Mouse (Mus musculus) ES-E14 (cell line): ENCODE measurements at regions not wholly inside any gene's neighbourhood (a gene's known extent, or its start where the extent isn't known, plus 50 kb on each side); places are given as distances from the start of the nearest gene placed in this dataset.
A peak's percentile ranks its signal among the peaks of the same experiment; 100 is the strongest.

Source experiments
- DNase-seq: peaks from one replicate; pipeline ENCODE4 v3.0.0-alpha.2; 2013; ENCODE audit warnings: low read depth, low spot score
- H3K27ac ChIP-seq: 2 replicates; pipeline ENCODE4 v1.5.1; 2012; ENCODE audit warnings: low read depth, mild to moderate bottlenecking, low read length, moderate library complexity, mixed read lengths; ENCODE audit not compliant: poor library complexity, insufficient read depth, severe bottlenecking
- H3K36me3 ChIP-seq: 2 replicates; pipeline ENCODE4 v1.6.1; 2012; ENCODE audit warnings: mild to moderate bottlenecking, low read length, moderate library complexity, mixed read lengths; ENCODE audit not compliant: control insufficient read depth, poor library complexity, insufficient read depth, severe bottlenecking
- H3K4me1 ChIP-seq, 2 experiments: fragments of 150-350 bp in 1 of 2; sonication (generic) in 1 of 2; 2 replicates each; pipeline ENCODE4 v1.6.1; 2012; ENCODE audit warnings: low read length in 2 of 2, mild to moderate bottlenecking in 1 of 2, mixed read lengths in 1 of 2; ENCODE audit not compliant: control insufficient read depth in 2 of 2, insufficient read depth in 2 of 2, poor library complexity in 1 of 2
- H3K4me3 ChIP-seq, 2 experiments: fragments of 150-350 bp in 1 of 2; sonication (generic) in 1 of 2; 2 replicates each; pipeline ENCODE4 v1.5.1; 2012; ENCODE audit warnings: low read length in 2 of 2, low read depth in 1 of 2, mild to moderate bottlenecking in 1 of 2, mixed read lengths in 1 of 2; ENCODE audit not compliant: insufficient read depth in 1 of 2, poor library complexity in 1 of 2, severe bottlenecking in 1 of 2
- H3K9ac ChIP-seq: 2 replicates; pipeline ENCODE4 v1.6.1; 2012; ENCODE audit warnings: low read depth, mild to moderate bottlenecking, low read length, mixed read lengths; ENCODE audit not compliant: poor library complexity, insufficient read depth, severe bottlenecking
- H3K9me3 ChIP-seq: fragments of 150-350 bp; sonication (generic); 2 replicates; pipeline ENCODE4 v1.6.1; 2012; ENCODE audit warnings: low read depth, mild to moderate bottlenecking, low read length; ENCODE audit not compliant: control insufficient read depth, insufficient read depth
- CHD2 ChIP-seq: IDR thresholded peaks from 2 replicates; pipeline ENCODE4 v1.6.1; 2014; ENCODE audit warnings: mild to moderate bottlenecking, low read depth, low read length, inconsistent platforms
- HCFC1 ChIP-seq: IDR thresholded peaks from 2 replicates; pipeline ENCODE4 v1.6.1; 2012; ENCODE audit warnings: low read length, inconsistent platforms, borderline replicate concordance; ENCODE audit not compliant: insufficient read depth
- MAFK ChIP-seq: IDR thresholded peaks from 2 replicates; pipeline ENCODE4 v1.6.1; 2014; ENCODE audit warnings: mild to moderate bottlenecking, low read depth, low read length, inconsistent platforms; ENCODE audit not compliant: insufficient read depth
- ZC3H11A ChIP-seq: IDR thresholded peaks from 2 replicates; pipeline ENCODE4 v1.6.1; 2012; ENCODE audit warnings: low read depth, mild to moderate bottlenecking, inconsistent platforms, low read length, borderline replicate concordance
- ZNF384 ChIP-seq: IDR thresholded peaks from 2 replicates; pipeline ENCODE4 v1.6.1; 2012; ENCODE audit warnings: low read depth, low read length, inconsistent platforms
- in situ Hi-C, 2 experiments: fragments of 600-800 bp; cut with MboI; formaldehyde crosslinking; loops; one replicate each; pipeline ENCODE4 v1.15.1; 2025; ENCODE audit warnings: low sequenced_read_pairs in 2 of 2, inconsistent platforms in 1 of 2; ENCODE audit not compliant: unreplicated experiment in 2 of 2

DNA sequence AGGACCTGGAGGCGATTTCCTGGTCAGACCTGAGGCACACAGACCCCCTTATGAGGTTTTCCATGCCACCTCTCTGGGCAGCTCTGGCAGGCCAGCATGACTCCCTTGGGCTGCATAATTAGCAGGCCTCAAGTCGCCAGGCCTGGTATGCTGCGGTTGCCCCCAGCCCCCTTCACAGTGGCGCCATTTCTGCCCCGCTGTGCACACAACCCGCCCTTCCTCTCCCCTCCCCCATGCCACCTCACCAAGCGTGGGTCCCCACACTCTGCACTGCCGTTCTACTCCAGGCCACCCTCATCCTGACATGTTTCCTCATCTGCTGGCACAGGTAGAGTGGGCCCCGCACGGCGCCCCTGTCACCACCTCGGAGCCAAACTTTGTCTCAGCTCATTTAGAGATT lies 339.3 kb downstream of the Sox9 start:
- H3K36me3 ChIP-seq, result no peaks in the 10 kb centered on the region
- H3K4me1 ChIP-seq, result peaks cover 0 to 15% of the 10 kb centered on the region in 2 experiments; a peak in 2 of 4 replicates
- in situ Hi-C loops, result no loop called here
- no peaks in the 10 kb centered on the region for H3K9me3 ChIP-seq
- H3K27ac ChIP-seq, result no peak overlapping the region
- TF ChIP-seq CHD2, result no peak
- no peak for TF ChIP-seq ZNF384
- no peak for TF ChIP-seq HCFC1
- TF ChIP-seq MAFK, result no peak
- no peak for TF ChIP-seq ZC3H11A
- DNase-seq, result no peak
- peak overlapping the region; percentile 16 to 26; a peak in 2 of 4 replicates for H3K4me3 ChIP-seq
- H3K9ac ChIP-seq, result no peak overlapping the region

DNA sequence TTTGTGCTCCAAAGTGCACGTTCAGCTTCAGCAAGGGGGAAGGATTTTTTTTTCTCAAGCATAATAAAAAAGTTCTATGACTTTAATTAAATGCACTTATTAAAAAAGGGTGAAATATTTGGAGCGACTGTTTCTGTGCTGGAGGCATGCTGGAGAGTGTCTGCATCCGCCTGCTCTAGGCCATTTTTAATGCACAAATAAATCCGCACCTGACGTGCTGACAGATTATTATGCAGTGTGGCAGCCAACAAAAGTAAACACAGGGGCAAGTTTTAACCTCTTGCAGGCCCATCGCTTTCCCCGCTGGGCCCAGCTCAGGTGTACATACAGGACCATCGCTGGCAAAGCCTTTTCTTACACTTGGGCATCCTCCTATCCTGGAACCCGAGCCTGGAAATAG lies 340.1 kb downstream of the Sox9 start:
- Histone ChIP-seq H3K4me1 (peaks cover 0 to 15% of the 10 kb centered on the region in 2 experiments; a peak in 2 of 4 replicates), H3K4me3 (no peak overlapping the region), H3K36me3 (no peaks in the 10 kb centered on the region), H3K9me3 (no peaks in the 10 kb centered on the region), H3K27ac (no peak overlapping the region), H3K9ac (no peak overlapping the region)
- DNase-seq, result no peak
- in situ Hi-C loops, result no loop called here
- TF ChIP-seq ZNF384, result no peak
- no peak for TF ChIP-seq CHD2
- no peak for TF ChIP-seq MAFK
- TF ChIP-seq HCFC1, result no peak
- TF ChIP-seq ZC3H11A, result no peak

DNA sequence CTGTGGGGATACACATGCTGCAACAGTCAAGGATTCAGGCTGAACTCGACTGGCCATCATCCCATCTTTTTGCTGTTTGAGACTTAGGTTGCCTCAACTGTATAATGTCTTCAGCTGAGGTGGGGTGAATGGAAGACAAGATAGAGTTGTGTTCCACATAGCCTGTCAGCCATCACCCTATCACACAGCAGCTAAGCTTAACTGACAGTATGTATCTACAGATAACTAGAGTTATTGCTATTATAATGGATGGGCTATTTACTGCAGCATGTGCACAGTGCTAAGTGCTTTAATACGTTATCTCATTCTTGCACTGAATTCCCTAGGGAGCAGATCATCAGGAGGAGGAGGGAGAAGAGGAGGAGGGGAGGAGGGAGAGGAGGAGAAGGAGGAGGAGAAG lies 340.9 kb downstream of the Sox9 start:
- Histone ChIP-seq H3K4me1 (peaks cover 0 to 15% of the 10 kb centered on the region in 2 experiments; a peak in 2 of 4 replicates), H3K4me3 (no peak overlapping the region), H3K9ac (no peak overlapping the region), H3K27ac (no peak overlapping the region), H3K36me3 (no peaks in the 10 kb centered on the region), H3K9me3 (no peaks in the 10 kb centered on the region)
- in situ Hi-C loops, result no loop called here
- TF ChIP-seq ZNF384, result no peak
- TF ChIP-seq CHD2, result no peak
- no peak for TF ChIP-seq ZC3H11A
- TF ChIP-seq MAFK, result no peak
- TF ChIP-seq HCFC1, result no peak
- no peak for DNase-seq

DNA sequence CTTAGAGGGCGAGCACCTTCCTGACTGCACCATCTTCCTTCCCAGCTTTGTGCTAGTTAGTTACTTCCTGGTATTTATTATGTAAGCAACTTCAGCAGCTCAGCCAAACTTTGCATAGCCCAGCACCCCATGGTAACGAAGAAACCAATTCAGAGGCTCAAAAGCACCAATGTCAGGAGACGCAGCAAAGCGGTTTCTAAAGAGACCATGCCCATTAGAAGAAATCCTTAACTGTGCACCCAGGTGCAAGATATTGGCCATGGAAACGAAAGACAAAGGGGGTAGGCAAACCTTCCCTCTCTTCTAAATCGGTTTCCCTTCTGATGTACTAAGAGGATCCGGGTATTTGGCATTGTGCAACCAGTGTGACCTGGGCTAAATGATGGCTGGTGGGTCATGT lies 343.8 kb downstream of the Sox9 start:
- H3K4me1 ChIP-seq, result peaks cover 0 to 14% of the 10 kb centered on the region in 2 experiments; a peak in 2 of 4 replicates
- in situ Hi-C loops, result no loop called here
- no peak overlapping the region for H3K27ac ChIP-seq
- no peak for DNase-seq
- no peaks in the 10 kb centered on the region for H3K36me3 ChIP-seq
- TF ChIP-seq CHD2, result no peak
- TF ChIP-seq HCFC1, result no peak
- no peak for TF ChIP-seq MAFK
- TF ChIP-seq ZC3H11A, result no peak
- no peak for TF ChIP-seq ZNF384
- H3K9ac ChIP-seq, result no peak overlapping the region
- H3K9me3 ChIP-seq, result no peaks in the 10 kb centered on the region
- no peak overlapping the region for H3K4me3 ChIP-seq

DNA sequence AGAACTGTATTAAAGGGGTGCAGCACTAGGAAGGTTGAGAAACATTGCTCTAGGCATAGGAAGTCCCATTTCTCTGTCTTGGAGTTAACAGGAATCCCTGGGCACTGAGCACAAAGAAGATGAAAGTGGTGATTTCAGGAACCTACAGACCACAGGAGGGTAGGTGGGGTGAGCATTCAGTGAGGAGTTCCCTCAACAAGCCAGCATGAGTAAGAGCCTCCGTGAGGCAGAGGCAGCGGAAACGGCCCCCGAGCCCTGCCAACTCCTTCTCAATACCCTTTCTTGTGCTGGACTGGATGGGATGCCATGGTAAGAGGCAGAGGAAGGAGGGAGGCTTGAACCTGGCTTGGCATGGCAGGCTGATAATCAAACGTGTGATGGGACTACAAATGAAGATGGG lies 347.2 kb downstream of the Sox9 start:
- in situ Hi-C loops, result no loop called here
- no peaks in the 10 kb centered on the region for H3K36me3 ChIP-seq
- H3K4me3 ChIP-seq, result no peak overlapping the region
- no peaks in the 10 kb centered on the region for H3K9me3 ChIP-seq
- no peak for DNase-seq
- no peaks in the 10 kb centered on the region for H3K4me1 ChIP-seq
- H3K27ac ChIP-seq, result no peak overlapping the region
- no peak overlapping the region for H3K9ac ChIP-seq
- TF ChIP-seq HCFC1 (no peak), ZNF384 (no peak), ZC3H11A (no peak), MAFK (no peak), CHD2 (no peak)
